Mouse (Mus musculus): ENCODE data around the gene Kcnn3. TPM values are rescaled to one million over a fixed set of nuclear protein-coding genes. Genes with fewer than 3 reads are reported as not detected.

Kcnn3 gene
- polyA plus RNA-seq, 1 experiment from 2014 or later: 8.5 TPM

GRCm38 (mm10) chr3:89546951-89547350, 27.0 kb downstream of the Kcnn3 start:
- no peaks in the 10 kb centered on the region for H3K9me3 ChIP-seq (replicated peaks)
- WGBS: 34% methylated on average over 5 of the region's 5 CpGs
- H3K4me3 ChIP-seq (replicated peaks): no peak overlapping the region
- ATAC-seq (ENCODE audit: low FRiP score): peak; percentile 42; the same call in 1 of the 2 replicates
- peaks cover 39% of the 10 kb centered on the region for H3K4me1 ChIP-seq
- H3K4me2 ChIP-seq: peak overlapping the region; percentile 9; the same call in 1 of the 2 replicates
- no peak overlapping the region for H3K9ac ChIP-seq (replicated peaks)
- no peaks in the 10 kb centered on the region for H3K27me3 ChIP-seq (replicated peaks)
- H3K36me3 ChIP-seq: no peaks in the 10 kb centered on the region
- peak overlapping the region; percentile 68 for H3K27ac ChIP-seq (replicated peaks)

GRCm38 (mm10) chr3:89548805-89549204, 28.8 kb downstream of the Kcnn3 start:
- ATAC-seq (ENCODE audit: low FRiP score): no peak
- no peaks in the 10 kb centered on the region for H3K27me3 ChIP-seq (replicated peaks)
- H3K9ac ChIP-seq (replicated peaks): no peak overlapping the region
- no peak overlapping the region for H3K27ac ChIP-seq (replicated peaks)
- H3K4me2 ChIP-seq: no peak overlapping the region
- no peaks in the 10 kb centered on the region for H3K36me3 ChIP-seq
- 81% methylated on average over 2 of the region's 2 CpGs for WGBS
- peaks cover 40% of the 10 kb centered on the region for H3K4me1 ChIP-seq
- H3K9me3 ChIP-seq (replicated peaks): no peaks in the 10 kb centered on the region
- H3K4me3 ChIP-seq (replicated peaks): no peak overlapping the region

GRCm38 (mm10) chr3:89549488-89549887, 29.5 kb downstream of the Kcnn3 start:
- H3K4me2 ChIP-seq: no peak overlapping the region
- peaks cover 41% of the 10 kb centered on the region for H3K4me1 ChIP-seq
- no peak overlapping the region for H3K9ac ChIP-seq (replicated peaks)
- no peak overlapping the region for H3K4me3 ChIP-seq (replicated peaks)
- ATAC-seq (ENCODE audit: low FRiP score): no peak
- no peaks in the 10 kb centered on the region for H3K36me3 ChIP-seq
- no peak overlapping the region for H3K27ac ChIP-seq (replicated peaks)
- WGBS: 50% methylated on average over 4 of the region's 4 CpGs
- H3K27me3 ChIP-seq (replicated peaks): no peaks in the 10 kb centered on the region
- no peaks in the 10 kb centered on the region for H3K9me3 ChIP-seq (replicated peaks)

GRCm38 (mm10) chr3:89551880-89552279, 31.9 kb downstream of the Kcnn3 start:
- Histone ChIP-seq H3K27me3 (replicated peaks) (no peaks in the 10 kb centered on the region), H3K4me2 (no peak overlapping the region), H3K4me1 (peaks cover 38% of the 10 kb centered on the region), H3K36me3 (no peaks in the 10 kb centered on the region), H3K9me3 (replicated peaks) (no peaks in the 10 kb centered on the region), H3K9ac (replicated peaks) (no peak overlapping the region), H3K27ac (replicated peaks) (no peak overlapping the region), H3K4me3 (replicated peaks) (no peak overlapping the region)
- 63% methylated on average over 2 of the region's 2 CpGs for WGBS
- no peak for ATAC-seq (ENCODE audit: low FRiP score)

- Histone ChIP-seq H3K9me3 (replicated peaks) (no peaks in the 10 kb centered on the region), H3K4me2 (no peak overlapping the region), H3K27me3 (replicated peaks) (no peaks in the 10 kb centered on the region), H3K4me3 (replicated peaks) (no peak overlapping the region), H3K27ac (replicated peaks) (no peak overlapping the region), H3K4me1 (peaks cover 35% of the 10 kb centered on the region), H3K36me3 (no peaks in the 10 kb centered on the region), H3K9ac (replicated peaks) (no peak overlapping the region)
- no peak for ATAC-seq (ENCODE audit: low FRiP score)
- WGBS: 77% methylated on average over 8 of the region's 8 CpGs
Observed at GRCm38 (mm10) chr3:89553432-89553831, 33.5 kb downstream of the Kcnn3 start.

GRCm38 (mm10) chr3:89553946-89554345, 34.0 kb downstream of the Kcnn3 start:
- Histone ChIP-seq H3K9ac (replicated peaks) (no peak overlapping the region), H3K4me3 (replicated peaks) (no peak overlapping the region), H3K36me3 (no peaks in the 10 kb centered on the region), H3K27me3 (replicated peaks) (no peaks in the 10 kb centered on the region), H3K4me2 (no peak overlapping the region), H3K27ac (replicated peaks) (no peak overlapping the region), H3K9me3 (replicated peaks) (no peaks in the 10 kb centered on the region), H3K4me1 (peaks cover 38% of the 10 kb centered on the region)
- no peak for ATAC-seq (ENCODE audit: low FRiP score)
- 56% methylated on average over 4 of the region's 4 CpGs for WGBS

GRCm38 (mm10) chr3:89554587-89554986, 34.6 kb downstream of the Kcnn3 start:
- Histone ChIP-seq H3K4me3 (replicated peaks) (no peak overlapping the region), H3K4me1 (peaks cover 41% of the 10 kb centered on the region), H3K27me3 (replicated peaks) (no peaks in the 10 kb centered on the region), H3K9ac (replicated peaks) (no peak overlapping the region), H3K36me3 (no peaks in the 10 kb centered on the region), H3K4me2 (no peak overlapping the region), H3K27ac (replicated peaks) (no peak overlapping the region), H3K9me3 (replicated peaks) (no peaks in the 10 kb centered on the region)
- no peak for ATAC-seq (ENCODE audit: low FRiP score)
- WGBS: 88% methylated on average over 2 of the region's 2 CpGs

GRCm38 (mm10) chr3:89557811-89558210, 37.8 kb downstream of the Kcnn3 start:
- 74% methylated on average over 5 of the region's 5 CpGs for WGBS
- H3K27ac ChIP-seq (replicated peaks): no peak overlapping the region
- no peaks in the 10 kb centered on the region for H3K27me3 ChIP-seq (replicated peaks)
- H3K36me3 ChIP-seq: no peaks in the 10 kb centered on the region
- H3K9ac ChIP-seq (replicated peaks): no peak overlapping the region
- no peak for ATAC-seq (ENCODE audit: low FRiP score)
- H3K4me1 ChIP-seq: peaks cover 33% of the 10 kb centered on the region
- no peak overlapping the region for H3K4me3 ChIP-seq (replicated peaks)
- H3K4me2 ChIP-seq: no peak overlapping the region
- H3K9me3 ChIP-seq (replicated peaks): no peaks in the 10 kb centered on the region

GRCm38 (mm10) chr3:89558972-89559910, 39.3 kb downstream of the Kcnn3 start:
- Histone ChIP-seq H3K27me3 (replicated peaks) (no peaks in the 10 kb centered on the region), H3K4me3 (replicated peaks) (no peak overlapping the region), H3K9me3 (replicated peaks) (no peaks in the 10 kb centered on the region), H3K4me1 (peaks cover 27% of the 10 kb centered on the region), H3K36me3 (no peaks in the 10 kb centered on the region), H3K9ac (replicated peaks) (no peak overlapping the region), H3K4me2 (no peak overlapping the region), H3K27ac (replicated peaks) (peak overlapping the region; percentile 54)
- 37% methylated on average over 15 of the region's 15 CpGs for WGBS
- peak; percentile 65; the same call in 1 of the 2 replicates for ATAC-seq (ENCODE audit: low FRiP score)

GRCm38 (mm10) chr3:89561386-89561785, 41.4 kb downstream of the Kcnn3 start:
- no peak overlapping the region for H3K4me3 ChIP-seq (replicated peaks)
- peaks cover 27% of the 10 kb centered on the region for H3K4me1 ChIP-seq
- no peak overlapping the region for H3K4me2 ChIP-seq
- 88% methylated on average over 6 of the region's 6 CpGs for WGBS
- H3K27ac ChIP-seq (replicated peaks): no peak overlapping the region
- no peaks in the 10 kb centered on the region for H3K9me3 ChIP-seq (replicated peaks)
- no peak overlapping the region for H3K9ac ChIP-seq (replicated peaks)
- no peaks in the 10 kb centered on the region for H3K36me3 ChIP-seq
- no peak for ATAC-seq (ENCODE audit: low FRiP score)
- no peaks in the 10 kb centered on the region for H3K27me3 ChIP-seq (replicated peaks)

GRCm38 (mm10) chr3:89565371-89565770, 45.4 kb downstream of the Kcnn3 start:
- H3K4me1 ChIP-seq: peaks cover 11% of the 10 kb centered on the region; the same call in 1 of the 2 replicates
- H3K9ac ChIP-seq (replicated peaks): no peak overlapping the region
- H3K4me2 ChIP-seq: no peak overlapping the region
- no peak overlapping the region for H3K4me3 ChIP-seq (replicated peaks)
- H3K9me3 ChIP-seq (replicated peaks): no peaks in the 10 kb centered on the region
- no peaks in the 10 kb centered on the region for H3K27me3 ChIP-seq (replicated peaks)
- 85% methylated on average over 5 of the region's 5 CpGs for WGBS
- no peak for ATAC-seq (ENCODE audit: low FRiP score)
- no peak overlapping the region for H3K27ac ChIP-seq (replicated peaks)
- H3K36me3 ChIP-seq: no peaks in the 10 kb centered on the region

- Histone ChIP-seq H3K4me1 (peaks cover 13% of the 10 kb centered on the region; the same call in 1 of the 2 replicates), H3K27ac (replicated peaks) (no peak overlapping the region), H3K9ac (replicated peaks) (no peak overlapping the region), H3K27me3 (replicated peaks) (no peaks in the 10 kb centered on the region), H3K36me3 (no peaks in the 10 kb centered on the region), H3K9me3 (replicated peaks) (no peaks in the 10 kb centered on the region), H3K4me2 (no peak overlapping the region), H3K4me3 (replicated peaks) (no peak overlapping the region)
- WGBS: 85% methylated on average over 1 of the region's 1 CpGs
- ATAC-seq (ENCODE audit: low FRiP score): no peak
Observed at GRCm38 (mm10) chr3:89569058-89569457, 49.1 kb downstream of the Kcnn3 start.
